Mouse (Mus musculus) kidney, postnatal 36 days (tissue): ENCODE measurements around the gene Cmtm7.

Experiments used
- DNase-seq, 2 experiments: peaks; one replicate each; pipeline ENCODE4 v3.0.0; 2021 to 2022; ENCODE audit warnings: mixed read lengths in 2 of 2

Gene Cmtm7

DNA sequence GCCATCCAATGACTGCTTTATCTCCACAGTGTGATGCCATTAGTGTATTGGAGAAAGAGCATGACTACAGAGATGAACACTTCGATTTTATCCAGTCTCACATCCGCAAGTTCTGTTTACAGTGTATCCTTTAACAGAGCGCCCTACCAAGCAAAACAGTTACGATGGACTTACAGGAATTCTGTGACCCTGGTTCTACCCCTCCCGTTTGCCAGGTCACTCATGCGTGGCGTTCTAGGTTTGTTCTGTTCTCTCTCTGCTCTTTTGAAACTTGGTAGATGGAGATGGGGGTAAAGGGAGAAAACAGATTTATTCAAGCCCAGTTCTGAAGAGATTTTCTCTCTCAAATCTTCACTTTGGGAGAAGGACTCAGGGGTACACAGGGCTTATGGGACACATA, 68.2 kb downstream of the Cmtm7 start:
- DNase-seq, result peak; percentile 86 to 89

DNA sequence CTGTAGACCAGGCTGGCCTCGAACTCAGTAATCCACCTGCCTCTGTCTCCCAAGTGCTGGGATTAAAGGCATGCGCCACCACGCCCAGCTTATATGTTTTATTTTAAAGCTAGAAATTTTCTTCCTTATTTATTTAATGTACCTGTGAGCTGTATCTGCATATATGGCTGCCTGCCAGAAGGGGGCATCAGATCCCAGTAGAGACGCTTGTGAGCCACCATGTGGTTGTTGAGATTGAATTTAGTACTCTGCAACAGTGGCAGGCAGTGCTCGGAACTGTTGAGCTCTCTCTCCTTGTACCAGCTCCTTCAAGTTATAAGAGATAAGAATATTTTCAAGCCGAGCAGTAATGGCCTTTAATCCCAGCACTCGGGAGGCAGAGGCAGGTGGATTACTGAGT, 71.3 kb downstream of the Cmtm7 start:
- DNase-seq, result peak; percentile 66 to 79

DNA sequence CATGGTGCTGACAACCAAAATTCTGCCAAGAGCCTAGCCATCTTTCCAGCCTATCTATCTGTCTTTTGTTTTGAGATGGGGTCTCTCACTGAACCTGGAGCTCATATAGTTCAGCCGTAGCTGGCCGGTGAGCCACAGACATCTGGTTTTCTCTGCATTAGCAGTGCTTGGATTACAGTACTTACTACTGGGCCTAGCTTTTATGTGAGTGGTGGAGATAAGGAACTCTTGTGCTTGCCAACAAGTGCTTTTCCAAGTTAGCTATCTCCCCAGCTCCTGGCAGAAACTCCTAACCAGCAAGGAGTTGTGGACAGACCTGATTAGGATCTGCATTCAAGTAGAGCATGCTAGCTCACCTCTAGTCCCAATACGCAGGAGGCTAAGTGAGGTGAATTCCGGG, 73.9 kb downstream of the Cmtm7 start:
- DNase-seq, result no peak
